Mouse (Mus musculus) cerebellum, adult 9-10 months (tissue): ENCODE measurements at regions not wholly inside any gene's neighbourhood (a gene's known extent, or its start where the extent isn't known, plus 50 kb on each side); places are given as distances from the start of the nearest gene placed in this dataset.

Experiments used
- DNase-seq: peaks from one replicate; pipeline ENCODE4 v3.0.0; 2022

GRCm38 (mm10) chr8:54330106-54330505 is 199.3 kb upstream of the Asb5 start:
- DNase-seq, result no peak

- DNase-seq, result no peak
These were observed 197.5 kb upstream of the Asb5 start for GRCm38 (mm10) chr8:54331883-54332282.

- no peak for DNase-seq
These were observed 178.3 kb upstream of the Asb5 start for GRCm38 (mm10) chr8:54351123-54351522.

- no peak for DNase-seq
These were observed 167.7 kb upstream of the Asb5 start for GRCm38 (mm10) chr8:54361716-54362115.

- DNase-seq, result no peak
These were observed 158.9 kb upstream of the Asb5 start for GRCm38 (mm10) chr8:54370501-54370900.

- DNase-seq, result no peak
These were observed 158.3 kb upstream of the Asb5 start for GRCm38 (mm10) chr8:54371073-54371472.

- DNase-seq, result no peak
These were observed 156.5 kb upstream of the Asb5 start for GRCm38 (mm10) chr8:54372921-54373320.

DNA sequence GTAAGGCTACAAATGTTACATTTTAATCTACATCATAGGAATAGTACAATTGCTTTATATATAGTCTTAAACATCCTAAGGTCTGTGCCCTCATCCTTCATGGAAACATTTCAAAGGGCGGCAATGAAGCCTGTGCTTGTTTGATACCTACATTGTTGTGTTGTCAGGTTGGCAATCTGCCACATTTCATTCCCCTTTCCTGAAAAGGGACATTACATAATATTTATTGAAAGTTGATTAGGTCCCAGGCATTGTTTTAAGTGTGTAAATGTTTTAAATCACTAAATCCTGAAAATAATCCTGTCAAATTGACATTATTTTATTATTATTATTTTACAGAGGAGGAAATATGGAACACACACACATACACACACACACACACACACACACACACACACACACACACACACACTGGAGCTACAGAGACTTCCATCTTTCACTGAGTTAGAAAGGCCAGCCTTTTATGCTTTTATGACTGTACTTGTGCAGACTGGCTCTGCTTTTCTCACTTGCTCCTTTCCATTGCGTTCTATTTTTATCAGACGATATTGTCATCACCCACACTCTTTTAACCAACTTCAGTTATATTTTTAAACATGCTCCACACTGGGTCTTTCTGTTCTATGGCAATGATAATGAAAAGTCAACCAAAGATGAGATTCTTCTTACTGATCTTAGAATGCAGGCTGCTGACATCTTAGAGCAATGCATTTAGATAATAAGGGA is 153.8 kb upstream of the Asb5 start:
- DNase-seq, result no peak

- DNase-seq, result no peak
These were observed 149.2 kb upstream of the Asb5 start for GRCm38 (mm10) chr8:54380191-54380590.

GRCm38 (mm10) chr8:54392866-54393265 is 136.5 kb upstream of the Asb5 start:
- DNase-seq, result no peak

DNA sequence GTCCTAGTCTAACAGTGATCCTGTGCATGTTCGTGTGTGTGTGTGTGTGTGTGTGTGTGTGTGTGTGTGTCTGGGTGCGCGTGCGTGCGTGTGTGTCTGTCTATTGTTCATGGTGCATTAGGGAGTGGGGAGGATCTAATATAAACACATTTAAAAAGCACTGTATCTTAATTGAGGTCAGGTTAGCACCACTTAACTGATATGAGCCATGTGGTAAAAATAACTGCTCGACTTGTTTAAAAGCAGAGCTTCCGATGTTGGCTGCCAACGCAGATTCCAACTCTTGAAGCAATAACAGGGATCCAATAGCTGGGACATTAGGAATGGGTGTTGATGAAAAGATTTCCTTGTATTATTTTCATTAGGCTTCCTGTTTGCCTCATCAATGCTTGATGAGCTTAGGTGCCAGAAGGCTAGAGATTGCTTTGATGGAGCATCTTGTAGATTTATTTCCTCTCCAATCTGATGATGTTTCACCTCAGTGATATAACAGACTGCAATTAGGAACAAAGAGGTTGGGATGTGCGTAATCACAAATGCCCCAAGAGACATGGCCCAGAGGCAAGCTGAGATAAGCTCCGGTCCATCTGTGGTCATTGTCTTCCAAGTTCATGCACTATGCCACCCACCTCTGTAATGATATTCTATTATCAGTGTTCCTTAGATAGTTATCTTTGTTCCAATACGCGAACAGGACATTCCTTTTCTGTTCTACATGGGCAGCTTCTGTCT is 135.7 kb upstream of the Asb5 start:
- DNase-seq, result no peak

GRCm38 (mm10) chr8:54405723-54406122 is 123.7 kb upstream of the Asb5 start:
- DNase-seq, result no peak

DNA sequence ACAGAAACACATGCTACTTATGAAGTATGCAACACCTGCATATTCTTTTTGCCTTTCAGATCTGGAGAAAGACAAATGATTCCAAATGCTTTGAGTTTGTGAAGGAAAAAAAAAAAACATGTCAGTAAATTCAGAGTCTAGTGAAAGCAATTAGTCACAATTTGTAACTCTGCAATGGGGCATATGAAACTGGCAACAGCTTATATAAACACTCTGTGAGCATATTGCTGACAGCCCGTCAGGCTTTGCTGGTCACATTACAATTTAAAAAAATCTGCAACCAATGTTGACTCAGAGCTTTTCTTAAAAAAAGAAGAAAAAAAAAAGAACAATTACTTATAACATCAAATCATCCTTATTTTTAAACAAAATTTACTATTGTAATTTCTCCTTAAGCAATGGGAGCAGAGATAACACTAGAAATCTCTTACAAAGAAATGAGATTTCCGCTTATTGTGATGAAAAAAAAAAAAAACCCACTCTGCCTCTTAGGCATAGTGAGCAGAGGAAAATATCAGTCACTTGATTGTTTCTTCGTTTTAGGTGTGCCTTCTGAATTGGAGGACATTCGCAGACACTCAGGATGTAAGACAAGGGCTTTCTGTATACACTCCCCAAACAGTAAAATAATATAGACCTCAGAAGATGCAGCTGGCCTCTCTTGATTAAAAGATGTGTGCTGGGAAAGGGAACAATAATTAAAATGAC is 115.1 kb upstream of the Asb5 start:
- no peak for DNase-seq

- DNase-seq, result no peak
These were observed 112.7 kb upstream of the Asb5 start for GRCm38 (mm10) chr8:54416691-54417090.

DNA sequence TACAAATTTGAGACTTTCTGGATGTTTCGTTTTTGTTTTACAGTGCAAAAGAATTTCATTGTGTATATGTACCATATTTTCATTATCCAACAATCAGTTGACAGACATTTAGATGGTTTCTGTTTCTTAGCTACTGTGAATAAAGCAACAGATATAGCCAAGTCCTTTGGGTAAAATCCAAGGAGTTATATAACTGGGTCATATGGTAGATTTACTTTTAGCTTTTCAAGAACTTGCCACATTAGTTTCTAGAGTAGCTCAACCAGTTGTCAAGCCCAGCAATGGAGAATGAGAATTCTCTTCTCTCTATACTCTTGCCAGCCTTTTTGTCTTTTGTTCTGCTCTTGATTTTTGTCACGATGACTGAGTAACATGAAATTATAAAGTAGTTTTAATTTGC is 111.3 kb upstream of the Asb5 start:
- no peak for DNase-seq

DNA sequence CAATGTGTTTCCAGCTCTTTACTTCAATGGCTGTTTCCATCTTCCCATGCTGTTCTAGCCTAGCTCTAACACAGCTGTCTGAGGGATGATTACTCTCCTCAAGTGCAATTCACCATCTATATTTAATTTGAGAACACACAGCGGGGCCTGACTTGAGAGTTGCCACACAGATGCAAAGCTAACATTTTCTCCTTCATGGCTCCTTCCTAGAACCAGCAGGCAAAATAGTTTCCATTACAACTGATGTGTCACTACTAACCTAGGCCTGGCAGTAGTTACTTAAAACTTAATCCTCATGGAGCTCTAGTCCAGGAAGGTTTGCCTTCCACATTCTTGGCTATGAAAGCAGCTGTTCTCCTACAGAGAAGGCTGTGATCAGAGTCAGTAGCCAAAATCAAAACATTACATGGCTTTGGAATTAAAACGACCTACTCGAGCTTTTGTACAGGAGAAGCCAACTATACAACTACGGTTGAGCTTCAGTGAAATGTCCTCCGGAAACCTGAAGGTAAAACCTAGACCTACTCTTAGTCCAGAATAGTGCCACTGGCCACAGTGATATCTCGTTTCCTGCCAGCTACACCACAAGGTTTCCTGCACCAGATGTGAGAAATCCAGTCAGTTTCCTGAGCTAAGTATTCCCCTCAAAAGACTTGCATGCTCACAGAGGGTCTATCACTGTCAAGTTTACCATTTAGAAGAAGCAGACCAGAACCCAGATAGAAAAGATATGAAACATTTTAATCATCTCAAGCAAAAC is 108.9 kb upstream of the Asb5 start:
- no peak for DNase-seq

DNA sequence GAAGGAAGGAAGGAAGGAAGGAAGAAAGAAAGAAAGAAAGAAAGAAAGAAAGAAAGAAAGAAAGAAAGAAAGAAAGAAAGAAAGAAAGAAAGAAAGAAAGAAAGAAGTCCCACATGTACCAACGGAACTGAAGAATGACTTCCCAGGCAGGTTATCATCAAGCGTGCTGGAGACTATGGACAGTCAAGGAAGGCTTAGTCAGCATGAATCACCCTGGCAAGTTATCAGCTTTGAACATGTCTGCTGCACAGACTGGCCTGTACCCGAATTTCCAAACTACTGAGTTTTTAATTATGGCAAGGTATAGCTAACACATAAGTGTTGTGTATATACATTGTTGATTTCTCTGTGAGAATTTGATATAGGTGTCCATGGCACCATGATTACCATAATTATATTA is 104.3 kb upstream of the Asb5 start:
- DNase-seq, result no peak

DNA sequence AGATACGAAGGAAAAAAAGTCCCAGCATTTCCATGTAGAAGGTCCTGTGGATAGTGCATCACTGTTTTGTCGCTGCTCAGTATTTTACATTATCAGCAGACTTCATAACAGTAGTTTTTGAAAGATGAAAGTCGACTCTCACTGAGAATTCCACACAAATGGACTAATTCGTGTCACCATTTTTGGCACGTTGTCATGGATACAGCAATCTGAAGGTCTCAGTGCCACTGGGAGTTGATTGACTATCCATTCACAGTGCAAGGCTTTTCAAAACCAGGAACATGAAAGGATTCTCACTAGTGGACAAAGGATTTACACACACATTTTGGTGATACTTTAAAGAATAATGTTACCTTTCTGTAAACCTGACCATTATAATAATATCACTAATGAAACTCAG is 93.7 kb upstream of the Asb5 start:
- DNase-seq, result no peak

GRCm38 (mm10) chr8:54441143-54441542 is 88.2 kb upstream of the Asb5 start:
- no peak for DNase-seq

- DNase-seq, result no peak
These were observed 87.0 kb upstream of the Asb5 start for GRCm38 (mm10) chr8:54442395-54442794.

DNA sequence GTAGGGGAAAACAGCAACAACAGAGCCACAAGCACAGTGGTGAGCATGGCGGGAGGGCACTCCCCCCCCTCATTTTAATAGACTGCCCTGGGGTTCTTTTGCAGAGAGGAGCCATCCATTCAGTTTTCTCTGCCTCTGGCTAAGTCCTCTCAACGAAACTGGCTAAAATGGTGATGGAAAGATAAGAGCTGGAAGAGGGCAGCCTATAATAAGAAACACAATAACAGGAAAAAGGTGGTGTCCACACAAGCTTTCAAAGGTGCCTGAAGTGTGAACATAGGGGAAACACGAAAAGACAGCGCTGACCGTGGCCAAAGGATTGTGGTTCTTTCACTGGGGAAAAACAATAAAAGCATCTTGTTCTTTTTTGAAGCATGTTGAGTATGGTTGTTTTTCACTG is 83.0 kb upstream of the Asb5 start:
- no peak for DNase-seq

DNA sequence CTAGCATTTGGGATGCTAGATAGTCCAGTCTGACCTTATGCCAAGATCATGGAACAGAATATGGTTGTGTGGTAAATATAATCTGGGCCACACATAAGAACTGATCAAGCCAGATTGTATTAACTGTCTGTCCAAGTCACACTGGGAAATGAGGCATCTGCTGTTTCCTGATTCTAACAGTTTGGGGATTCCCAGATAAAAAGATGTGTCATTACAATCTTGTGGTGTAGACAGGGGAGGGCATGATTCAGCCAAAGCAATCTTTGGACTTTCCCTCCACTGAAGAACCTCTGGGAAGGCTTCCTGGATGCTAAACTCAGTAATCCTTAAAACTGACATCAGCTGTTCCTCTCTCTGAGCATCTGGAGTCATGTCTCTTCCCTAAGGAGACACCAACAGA is 79.6 kb upstream of the Asb5 start:
- DNase-seq, result no peak

GRCm38 (mm10) chr8:54451323-54452021 is 77.9 kb upstream of the Asb5 start:
- peak; percentile 5 for DNase-seq
